ENCODE assay signal across 27 mouse cellular contexts in the genomic region with DNA sequence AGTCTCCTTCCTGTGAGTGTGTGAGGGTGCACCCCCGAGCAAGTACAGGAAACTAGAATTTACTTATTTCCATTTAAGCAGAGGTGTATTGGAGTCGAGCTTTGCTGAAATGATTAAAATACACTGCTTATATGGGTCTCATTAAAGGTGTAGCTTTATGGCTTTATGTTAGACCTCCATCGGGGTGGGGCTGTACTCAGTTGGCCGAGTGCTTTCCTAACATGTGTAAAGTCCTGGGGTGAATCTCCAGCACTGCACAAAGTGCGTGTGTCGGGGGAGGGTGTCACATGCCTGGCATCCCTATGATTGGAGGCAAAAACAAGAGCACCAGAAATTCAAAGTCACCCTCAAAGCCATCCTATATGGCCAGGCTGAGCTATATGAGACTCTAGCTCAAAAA.
"Had no signal": no experiment of that assay in that cellular context is flagged by ENCODE, and none has a peak within 500 bp of the region (broad histone marks: within the 10 kb centered on the region; RNA-seq: fewer than 3 reads in every experiment).

No protein-coding gene starts in this region.

- ATAC-seq: forebrain, embryonic 13.5 days; forebrain, embryonic 14.5 days; forebrain, embryonic 15.5 days; forebrain, embryonic 16.5 days; forebrain, postnatal 0 days had no signal

- H3K9ac ChIP-seq: embryonic facial prominence, embryonic 12.5 days; embryonic facial prominence, embryonic 13.5 days; embryonic facial prominence, embryonic 15.5 days; forebrain, embryonic 12.5 days; forebrain, embryonic 13.5 days; forebrain, embryonic 15.5 days; forebrain, postnatal 0 days had no signal

- H3K4me1 ChIP-seq: forebrain, embryonic 13.5 days; forebrain, embryonic 15.5 days had no signal

- H3K27me3 ChIP-seq: embryonic facial prominence, embryonic 12.5 days; embryonic facial prominence, embryonic 13.5 days; embryonic facial prominence, embryonic 15.5 days; forebrain, embryonic 13.5 days; forebrain, embryonic 15.5 days had no signal

- H3K9me3 ChIP-seq: embryonic facial prominence, embryonic 10.5 days; embryonic facial prominence, embryonic 12.5 days; embryonic facial prominence, embryonic 13.5 days; embryonic facial prominence, embryonic 15.5 days; forebrain, embryonic 10.5 days; forebrain, embryonic 12.5 days; forebrain, embryonic 13.5 days; forebrain, embryonic 15.5 days had no signal

- DNase-seq: cerebellum, adult 2 months; cerebellum, adult 8-10 months; cerebellum, adult 9-10 months; cerebellum, adult 9-11 months; cerebellum, postnatal 10 days; cerebellum, postnatal 14 days; cerebellum, postnatal 25 days; cerebellum, postnatal 36 days; embryo, embryonic 11 days; forebrain, postnatal 0 days; gastrocnemius, adult 2 months; gastrocnemius, postnatal 10 days; gastrocnemius, postnatal 14 days; gastrocnemius, postnatal 25 days; gastrocnemius, postnatal 36 days; heart, adult 2 months had no signal

- H3K4me2 ChIP-seq: embryonic facial prominence, embryonic 12.5 days; embryonic facial prominence, embryonic 13.5 days; embryonic facial prominence, embryonic 15.5 days; forebrain, embryonic 12.5 days; forebrain, embryonic 13.5 days; forebrain, embryonic 15.5 days had no signal

- H3K36me3 ChIP-seq: embryonic facial prominence, embryonic 10.5 days; embryonic facial prominence, embryonic 12.5 days; embryonic facial prominence, embryonic 13.5 days; embryonic facial prominence, embryonic 15.5 days; forebrain, embryonic 10.5 days; forebrain, embryonic 12.5 days; forebrain, embryonic 15.5 days had no signal

- H3K27ac ChIP-seq: embryonic facial prominence, embryonic 10.5 days; embryonic facial prominence, embryonic 12.5 days; embryonic facial prominence, embryonic 13.5 days; embryonic facial prominence, embryonic 15.5 days; forebrain, embryonic 10.5 days; forebrain, embryonic 12.5 days; forebrain, embryonic 13.5 days; forebrain, embryonic 15.5 days; gastrocnemius, adult 2 months; heart, adult 2 months had no signal

- H3K4me3 ChIP-seq: embryonic facial prominence, embryonic 10.5 days; embryonic facial prominence, embryonic 12.5 days; embryonic facial prominence, embryonic 13.5 days; embryonic facial prominence, embryonic 15.5 days; erythroblast, embryonic 14.5 days; forebrain, embryonic 10.5 days; forebrain, embryonic 12.5 days; forebrain, embryonic 13.5 days; forebrain, embryonic 15.5 days; gastrocnemius, adult 2 months; heart, adult 2 months had no signal
